Mouse (Mus musculus): ENCODE data around the gene Banf2. TPM values are rescaled to one million over a fixed set of nuclear protein-coding genes. Genes with fewer than 3 reads are reported as not detected.

The Banf2 gene
- polyA plus RNA-seq, 1 experiment from 2014 or later: not detected

DNA sequence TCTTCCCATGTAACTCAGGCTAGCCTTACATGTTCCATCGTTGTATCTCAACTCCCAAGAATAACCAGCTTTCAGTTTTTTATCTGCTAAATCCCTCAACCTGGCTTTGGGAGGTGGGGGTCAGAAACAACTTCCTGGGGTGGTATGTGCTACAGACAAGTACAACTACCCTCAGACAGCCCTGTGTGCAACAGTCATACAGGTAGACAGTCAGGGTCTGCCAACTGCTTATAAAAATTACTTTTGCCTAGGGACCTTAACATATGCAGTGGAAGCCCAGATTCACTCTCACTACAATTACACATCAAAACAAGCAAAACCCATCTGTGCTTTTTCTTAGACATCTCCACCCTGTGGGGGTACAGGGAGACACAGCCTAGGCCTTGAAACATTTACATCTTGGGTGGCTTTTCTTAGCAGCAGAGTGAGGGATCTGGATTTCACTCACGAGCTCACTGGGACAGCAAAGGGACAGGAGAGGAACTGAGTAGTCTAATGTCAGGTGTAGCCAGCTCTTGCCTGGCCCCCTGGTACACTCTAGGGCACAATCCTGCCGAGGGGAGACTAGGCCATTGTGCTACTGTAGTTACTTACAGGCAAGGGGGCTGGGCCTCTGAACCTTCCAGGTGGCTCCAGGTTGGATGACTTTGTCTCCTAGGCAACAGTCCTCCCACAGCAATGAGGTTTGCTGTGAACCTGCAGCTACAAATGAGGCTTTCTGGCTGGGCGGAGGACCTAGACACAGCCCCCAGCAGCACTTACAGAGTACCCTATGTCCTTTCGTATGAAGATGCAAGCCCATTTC is 13.1 kb downstream of the Banf2 start:
- Histone ChIP-seq H3K36me3 (ENCODE audit: control insufficient read depth, insufficient read depth, low read length) (no peaks in the 10 kb centered on the region), H3K9me3 (ENCODE audit: control insufficient read depth, low read length) (no peaks in the 10 kb centered on the region)
- WGBS: 70% methylated on average over 5 of the region's 5 CpGs

DNA sequence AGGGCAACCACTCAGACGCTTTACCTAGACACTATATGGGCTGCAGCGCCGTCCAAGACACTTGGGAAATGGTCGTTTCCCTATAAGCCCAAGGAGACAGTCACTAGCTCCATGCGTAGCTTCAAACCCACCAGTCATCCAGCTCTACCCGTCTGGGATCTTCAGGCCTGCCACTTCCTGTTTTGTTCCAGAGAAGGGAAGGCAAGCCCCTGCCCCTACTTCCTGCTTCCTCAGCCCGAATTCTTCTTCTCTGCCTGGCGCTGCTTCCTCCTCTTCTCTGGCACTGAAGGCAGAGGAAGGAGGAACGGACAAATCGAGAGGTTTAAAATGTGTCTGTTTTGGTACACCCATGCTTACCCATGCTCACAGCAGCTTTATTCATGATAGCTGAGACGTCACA is 14.1 kb downstream of the Banf2 start:
- Histone ChIP-seq H3K9me3 (ENCODE audit: control insufficient read depth, low read length) (no peaks in the 10 kb centered on the region), H3K36me3 (ENCODE audit: control insufficient read depth, insufficient read depth, low read length) (no peaks in the 10 kb centered on the region), H3K27me3 (replicated peaks; ENCODE audit: control insufficient read depth, insufficient read depth, low read length) (no peaks in the 10 kb centered on the region), H3K4me1 (replicated peaks; ENCODE audit: control insufficient read depth, insufficient read depth, low read length) (no peaks in the 10 kb centered on the region; the same call in 1 of the 2 replicates), H3K9ac (ENCODE audit: low read depth, low read length) (no peak overlapping the region), H3K4me3 (ENCODE audit: low read depth, low read length) (no peak overlapping the region), H3K4me2 (no peak overlapping the region), H3K27ac (ENCODE audit: low read depth, low read length) (no peak overlapping the region)
- ATAC-seq (replicated peaks; ENCODE audit: low FRiP score) (no peak), DNase-seq (ENCODE audit: low spot score) (no peak)
- 47% methylated on average over 11 of the region's 11 CpGs for WGBS

More for the DNA sequence above, 13.1 kb downstream of the Banf2 start:
- H3K4me3 ChIP-seq (ENCODE audit: low read depth, low read length): no peak overlapping the region
- ATAC-seq (replicated peaks; ENCODE audit: low FRiP score) (no peak), DNase-seq (ENCODE audit: low spot score) (no peak)
- H3K27ac ChIP-seq (ENCODE audit: low read depth, low read length): no peak overlapping the region
- H3K4me2 ChIP-seq: no peak overlapping the region
- no peaks in the 10 kb centered on the region; the same call in 1 of the 2 replicates for H3K4me1 ChIP-seq (replicated peaks; ENCODE audit: control insufficient read depth, insufficient read depth, low read length)
- H3K27me3 ChIP-seq (replicated peaks; ENCODE audit: control insufficient read depth, insufficient read depth, low read length): no peaks in the 10 kb centered on the region
- H3K9ac ChIP-seq (ENCODE audit: low read depth, low read length): no peak overlapping the region

DNA sequence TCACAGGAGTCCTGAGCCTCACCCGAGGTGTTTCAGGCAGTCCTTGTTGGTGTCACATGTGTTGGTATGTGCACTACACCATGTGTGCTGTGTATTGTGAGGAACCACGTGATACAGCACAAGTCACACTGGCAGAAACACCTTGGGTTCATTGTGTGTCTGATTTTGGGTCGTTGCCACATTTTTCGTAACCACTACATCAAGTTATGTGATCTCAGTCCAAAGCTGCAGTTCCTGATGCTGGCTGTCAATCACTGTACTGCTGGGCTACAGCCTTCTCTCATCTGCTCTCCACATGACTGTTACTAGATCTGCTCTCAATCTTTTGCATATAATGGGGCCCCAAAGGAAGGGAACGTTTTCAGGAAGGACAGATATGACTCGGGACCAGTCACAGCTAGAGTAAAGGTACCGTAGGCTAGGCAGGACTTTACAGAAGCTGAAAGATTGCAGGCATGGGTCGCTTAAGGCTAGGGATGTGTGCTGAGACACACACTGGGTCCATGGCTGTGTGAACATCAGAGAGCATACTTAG is 17.4 kb downstream of the Banf2 start:
- ATAC-seq (replicated peaks; ENCODE audit: low FRiP score) (no peak), DNase-seq (ENCODE audit: low spot score) (no peak)
- H3K9me3 ChIP-seq (ENCODE audit: control insufficient read depth, low read length): no peaks in the 10 kb centered on the region
- H3K4me2 ChIP-seq: no peak overlapping the region
- H3K4me3 ChIP-seq (ENCODE audit: low read depth, low read length): no peak overlapping the region
- H3K9ac ChIP-seq (ENCODE audit: low read depth, low read length): no peak overlapping the region
- 62% methylated on average over 8 of the region's 8 CpGs for WGBS
- H3K4me1 ChIP-seq (replicated peaks; ENCODE audit: control insufficient read depth, insufficient read depth, low read length): no peaks in the 10 kb centered on the region; the same call in 1 of the 2 replicates
- H3K36me3 ChIP-seq (ENCODE audit: control insufficient read depth, insufficient read depth, low read length): no peaks in the 10 kb centered on the region
- H3K27ac ChIP-seq (ENCODE audit: low read depth, low read length): no peak overlapping the region
- H3K27me3 ChIP-seq (replicated peaks; ENCODE audit: control insufficient read depth, insufficient read depth, low read length): no peaks in the 10 kb centered on the region

DNA sequence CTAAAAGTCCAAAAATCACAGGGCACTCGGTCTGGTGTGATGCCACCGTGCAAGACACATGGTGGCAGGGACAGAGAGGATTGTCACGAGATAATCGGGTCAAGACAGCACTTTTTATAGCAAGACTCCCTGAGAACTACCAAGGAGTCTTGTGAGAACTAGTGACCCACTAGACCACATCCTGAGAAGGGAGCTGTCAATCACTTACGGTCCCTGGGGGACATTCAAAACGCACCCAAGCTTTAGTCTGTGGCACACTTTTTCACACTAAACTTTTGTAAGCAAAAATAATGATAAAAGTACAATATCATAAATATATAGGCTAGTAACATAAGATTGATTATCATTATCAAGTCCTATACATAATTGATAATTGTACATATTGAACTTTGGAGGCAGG is 18.0 kb downstream of the Banf2 start:
- no peak overlapping the region for H3K4me2 ChIP-seq
- no peak overlapping the region for H3K9ac ChIP-seq (ENCODE audit: low read depth, low read length)
- H3K27me3 ChIP-seq (replicated peaks; ENCODE audit: control insufficient read depth, insufficient read depth, low read length): no peaks in the 10 kb centered on the region
- WGBS: 71% methylated on average over 6 of the region's 6 CpGs
- no peaks in the 10 kb centered on the region; the same call in 1 of the 2 replicates for H3K4me1 ChIP-seq (replicated peaks; ENCODE audit: control insufficient read depth, insufficient read depth, low read length)
- H3K36me3 ChIP-seq (ENCODE audit: control insufficient read depth, insufficient read depth, low read length): no peaks in the 10 kb centered on the region
- no peaks in the 10 kb centered on the region for H3K9me3 ChIP-seq (ENCODE audit: control insufficient read depth, low read length)
- no peak overlapping the region for H3K27ac ChIP-seq (ENCODE audit: low read depth, low read length)
- ATAC-seq (replicated peaks; ENCODE audit: low FRiP score): no peak
- no peak overlapping the region for H3K4me3 ChIP-seq (ENCODE audit: low read depth, low read length)
- DNase-seq (ENCODE audit: low spot score): no peak

DNA sequence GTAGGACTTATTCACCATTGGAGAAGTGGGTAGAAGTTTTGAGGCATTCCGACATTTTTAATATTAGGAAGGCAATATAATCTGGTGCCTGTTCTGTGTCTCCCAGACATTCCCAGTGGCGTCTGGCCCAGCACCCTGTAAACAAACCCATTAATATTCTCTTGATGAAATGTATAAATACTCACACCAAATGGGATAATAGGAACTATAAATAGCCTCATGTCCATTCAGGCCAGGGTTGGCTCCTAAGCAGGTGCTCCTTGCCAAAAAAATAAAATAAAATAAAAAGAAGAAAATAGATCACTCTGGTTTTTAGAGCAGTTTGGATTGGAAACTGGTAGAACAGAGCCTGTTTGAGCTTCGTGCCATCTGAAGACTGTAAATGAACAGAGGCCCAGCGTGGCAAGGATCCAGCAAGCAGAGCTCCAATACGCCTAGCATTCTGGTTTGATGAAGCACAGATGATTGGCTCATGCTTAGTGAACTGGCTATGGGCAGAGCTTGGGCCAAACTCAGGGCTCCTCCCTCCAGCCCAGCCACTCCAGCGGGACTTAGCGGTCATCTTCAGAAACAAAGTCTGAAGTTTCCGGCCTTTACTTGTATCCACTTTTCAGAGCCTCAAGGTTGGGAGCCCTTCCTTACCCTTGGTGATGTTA is 19.7 kb downstream of the Banf2 start:
- 91% methylated on average over 8 of the region's 8 CpGs for WGBS
- ATAC-seq (replicated peaks; ENCODE audit: low FRiP score) (no peak), DNase-seq (ENCODE audit: low spot score) (no peak)
- Histone ChIP-seq H3K4me2 (no peak overlapping the region), H3K4me1 (replicated peaks; ENCODE audit: control insufficient read depth, insufficient read depth, low read length) (no peaks in the 10 kb centered on the region), H3K27ac (ENCODE audit: low read depth, low read length) (no peak overlapping the region), H3K4me3 (ENCODE audit: low read depth, low read length) (no peak overlapping the region), H3K27me3 (replicated peaks; ENCODE audit: control insufficient read depth, insufficient read depth, low read length) (no peaks in the 10 kb centered on the region), H3K36me3 (ENCODE audit: control insufficient read depth, insufficient read depth, low read length) (no peaks in the 10 kb centered on the region), H3K9me3 (ENCODE audit: control insufficient read depth, low read length) (no peaks in the 10 kb centered on the region), H3K9ac (ENCODE audit: low read depth, low read length) (no peak overlapping the region)

DNA sequence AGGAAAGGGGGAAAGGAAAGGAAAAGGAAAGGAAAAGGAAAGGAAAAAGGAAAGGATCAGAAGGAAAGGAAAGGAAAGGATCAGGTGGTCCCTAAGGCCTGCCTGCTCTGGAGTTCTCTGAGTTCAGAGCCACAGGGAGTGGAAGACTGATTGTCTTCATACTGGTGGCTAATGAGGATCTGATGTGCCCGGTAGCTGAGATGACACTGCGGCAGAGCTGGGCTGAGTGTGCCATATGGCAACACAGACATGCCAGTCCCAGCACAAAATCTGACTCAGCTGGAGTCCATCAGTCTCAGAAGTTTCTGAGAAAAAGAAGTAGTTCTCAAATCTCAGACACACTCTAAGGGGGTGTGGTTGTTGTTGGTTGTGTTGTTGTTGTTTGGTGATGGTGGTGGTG is 24.9 kb downstream of the Banf2 start:
- 81% methylated on average over 2 of the region's 2 CpGs for WGBS
- no peak overlapping the region for H3K27ac ChIP-seq (ENCODE audit: low read depth, low read length)
- ATAC-seq (replicated peaks; ENCODE audit: low FRiP score): no peak

DNA sequence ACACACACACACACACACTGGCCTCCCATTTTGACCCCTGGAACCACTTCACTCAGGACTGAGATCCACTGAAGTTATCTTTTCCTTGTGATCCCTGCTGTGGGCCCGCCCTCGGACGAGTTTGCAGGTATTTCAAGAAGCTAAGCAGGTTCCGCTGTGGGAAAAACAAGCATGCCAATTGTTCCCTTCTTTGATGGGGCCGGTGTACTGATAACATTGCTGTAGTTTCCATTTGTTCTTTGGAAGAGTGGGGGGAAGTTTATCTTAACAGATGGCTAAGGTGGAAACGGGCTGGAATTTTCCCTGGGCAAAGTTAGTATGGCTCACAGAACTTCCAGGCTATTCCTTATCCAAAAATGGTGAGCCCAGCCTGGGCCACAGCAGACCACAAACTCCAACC is 28.8 kb downstream of the Banf2 start:
- Histone ChIP-seq H3K4me2 (no peak overlapping the region), H3K9ac (ENCODE audit: low read depth, low read length) (no peak overlapping the region), H3K27ac (ENCODE audit: low read depth, low read length) (no peak overlapping the region), H3K4me3 (ENCODE audit: low read depth, low read length) (no peak overlapping the region), H3K9me3 (ENCODE audit: control insufficient read depth, low read length) (no peaks in the 10 kb centered on the region), H3K4me1 (replicated peaks; ENCODE audit: control insufficient read depth, insufficient read depth, low read length) (no peaks in the 10 kb centered on the region), H3K36me3 (ENCODE audit: control insufficient read depth, insufficient read depth, low read length) (no peaks in the 10 kb centered on the region), H3K27me3 (replicated peaks; ENCODE audit: control insufficient read depth, insufficient read depth, low read length) (no peaks in the 10 kb centered on the region)
- no peak for DNase-seq (ENCODE audit: low spot score)
- no peak for ATAC-seq (replicated peaks; ENCODE audit: low FRiP score)
- 48% methylated on average over 6 of the region's 6 CpGs for WGBS

More for the DNA sequence above, 24.9 kb downstream of the Banf2 start:
- no peaks in the 10 kb centered on the region for H3K4me1 ChIP-seq (replicated peaks; ENCODE audit: control insufficient read depth, insufficient read depth, low read length)
- no peaks in the 10 kb centered on the region for H3K27me3 ChIP-seq (replicated peaks; ENCODE audit: control insufficient read depth, insufficient read depth, low read length)
- no peaks in the 10 kb centered on the region for H3K36me3 ChIP-seq (ENCODE audit: control insufficient read depth, insufficient read depth, low read length)
- no peak overlapping the region for H3K9ac ChIP-seq (ENCODE audit: low read depth, low read length)
- DNase-seq (ENCODE audit: low spot score): no peak
- H3K4me2 ChIP-seq: no peak overlapping the region
- H3K4me3 ChIP-seq (ENCODE audit: low read depth, low read length): no peak overlapping the region
- no peaks in the 10 kb centered on the region for H3K9me3 ChIP-seq (ENCODE audit: control insufficient read depth, low read length)

DNA sequence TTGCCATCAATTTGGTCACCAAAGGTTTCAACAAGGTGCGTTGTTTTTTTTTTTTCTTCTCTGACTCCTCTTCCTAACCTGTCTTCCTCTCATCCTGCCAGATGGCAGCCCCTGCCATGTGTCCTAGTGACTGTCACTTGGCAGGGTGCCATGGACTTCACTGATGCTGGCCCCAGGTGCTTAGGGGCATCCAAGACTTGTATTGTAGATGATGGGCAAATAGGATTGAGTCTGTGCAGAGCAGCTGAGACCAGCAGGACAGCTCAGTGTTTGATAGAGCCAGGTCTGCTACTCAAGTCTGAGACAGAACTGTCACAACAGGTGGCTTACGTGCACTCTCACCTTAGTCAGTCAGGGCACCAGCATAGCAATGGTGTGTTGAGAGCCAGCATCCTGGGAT is 32.6 kb downstream of the Banf2 start:
- no peaks in the 10 kb centered on the region for H3K4me1 ChIP-seq (replicated peaks; ENCODE audit: control insufficient read depth, insufficient read depth, low read length)
- no peak for DNase-seq (ENCODE audit: low spot score)
- no peaks in the 10 kb centered on the region for H3K27me3 ChIP-seq (replicated peaks; ENCODE audit: control insufficient read depth, insufficient read depth, low read length)
- no peak overlapping the region for H3K9ac ChIP-seq (ENCODE audit: low read depth, low read length)
- no peaks in the 10 kb centered on the region for H3K9me3 ChIP-seq (ENCODE audit: control insufficient read depth, low read length)
- no peak overlapping the region for H3K27ac ChIP-seq (ENCODE audit: low read depth, low read length)
- H3K4me3 ChIP-seq (ENCODE audit: low read depth, low read length): no peak overlapping the region
- H3K4me2 ChIP-seq: no peak overlapping the region
- no peaks in the 10 kb centered on the region for H3K36me3 ChIP-seq (ENCODE audit: control insufficient read depth, insufficient read depth, low read length)
- no peak for ATAC-seq (replicated peaks; ENCODE audit: low FRiP score)
- WGBS: 91% methylated on average over 2 of the region's 2 CpGs

Measured in liver, embryonic 11.5 days (tissue).